Mouse (Mus musculus) E14TG2a.4 (cell line): ENCODE results near the gene Micu2.
"Not testable (repeated sequence)": the region's sequence is repeated elsewhere in the genome, so short reads cannot be mapped to it uniquely, and the experiment has no call there.

Source experiments
- H3K27me3 ChIP-seq: 2 replicates; pipeline ENCODE4 v1.6.1; 2014; ENCODE audit warnings: low read length, control low read depth; ENCODE audit not compliant: insufficient read depth
- H3K36me3 ChIP-seq: 2 replicates; pipeline ENCODE4 v1.6.1; 2014; ENCODE audit warnings: low read length, control low read depth; ENCODE audit not compliant: insufficient read depth
- H3K4me1 ChIP-seq: replicated peaks from 2 replicates; pipeline ENCODE4 v1.6.1; 2014; ENCODE audit warnings: low read depth, low read length, control low read depth
- H3K4me3 ChIP-seq: replicated peaks from 2 replicates; pipeline ENCODE4 v1.5.1; 2014; ENCODE audit warnings: mild to moderate bottlenecking, low read length
- H3K9me3 ChIP-seq: 2 replicates; pipeline ENCODE4 v1.6.1; 2014; ENCODE audit warnings: low read length, control low read depth
- CTCF ChIP-seq: conservative IDR thresholded peaks from 2 replicates; pipeline ENCODE4 v1.5.1; 2014; ENCODE audit warnings: low read length
- NANOG ChIP-seq: IDR thresholded peaks from 2 replicates; pipeline ENCODE4 v1.6.1; 2014; ENCODE audit warnings: borderline replicate concordance, low read length, mixed read lengths
- POU5F1 ChIP-seq: IDR thresholded peaks from 2 replicates; pipeline ENCODE4 v1.6.1; 2014; ENCODE audit warnings: low read length, borderline replicate concordance

Micu2 gene

DNA sequence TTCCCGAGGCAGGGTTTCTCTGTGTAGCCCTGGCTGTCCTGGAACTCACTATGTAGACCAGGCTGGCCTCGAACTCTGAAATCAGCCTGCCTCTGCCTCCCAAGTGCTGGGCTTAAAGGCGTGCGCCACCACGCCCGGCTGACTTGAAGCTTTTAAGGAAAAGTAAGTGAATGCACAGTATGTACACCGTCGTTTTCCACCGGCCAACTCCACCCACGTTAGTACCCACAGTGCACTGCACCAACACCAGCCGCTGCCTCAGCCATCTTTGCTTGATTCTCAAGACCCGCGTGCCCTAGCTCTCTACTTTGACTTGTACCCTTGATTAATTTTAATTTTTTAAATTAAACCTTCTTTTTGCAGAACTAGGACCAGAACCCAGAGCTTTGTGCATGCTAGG, 64.4 kb downstream of the Micu2 start:
- TF ChIP-seq CTCF (no peak), POU5F1 (no peak), NANOG (no peak)
- H3K9me3 ChIP-seq = no peaks in the 10 kb centered on the region
- no peaks in the 10 kb centered on the region for H3K27me3 ChIP-seq
- H3K4me1 ChIP-seq = 0 out of 2 replicates have a peak, but pooled peaks cover 3% of the 10 kb centered on the region
- H3K36me3 ChIP-seq = peaks cover 10% of the 10 kb centered on the region
- H3K4me3 ChIP-seq = no peak overlapping the region

DNA sequence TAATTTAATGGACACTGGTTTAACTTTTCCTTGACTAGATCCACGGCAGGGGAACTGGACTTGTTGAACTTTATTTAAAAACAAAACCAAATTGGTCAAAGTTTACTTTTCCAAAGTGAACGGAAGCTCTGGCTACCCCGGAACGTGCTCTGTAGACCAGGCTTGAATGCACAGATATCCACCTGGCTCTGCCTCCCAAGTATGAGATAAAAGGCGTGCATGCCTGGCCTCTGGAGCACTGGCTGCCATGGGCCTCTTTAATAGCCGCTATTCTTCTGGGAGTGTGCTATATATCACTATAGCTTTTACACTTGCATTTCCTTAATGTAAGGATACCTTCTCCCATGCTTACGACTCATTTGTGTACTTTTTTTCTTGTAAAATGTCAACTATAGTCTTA, 65.5 kb downstream of the Micu2 start:
- H3K27me3 ChIP-seq = no peaks in the 10 kb centered on the region
- H3K36me3 ChIP-seq = peaks cover 10% of the 10 kb centered on the region
- no peak for TF ChIP-seq CTCF
- TF ChIP-seq NANOG = no peak
- TF ChIP-seq POU5F1 = no peak
- H3K9me3 ChIP-seq = no peaks in the 10 kb centered on the region
- H3K4me3 ChIP-seq = no peak overlapping the region
- H3K4me1 ChIP-seq = 0 out of 2 replicates have a peak, but pooled peaks cover 3% of the 10 kb centered on the region

DNA sequence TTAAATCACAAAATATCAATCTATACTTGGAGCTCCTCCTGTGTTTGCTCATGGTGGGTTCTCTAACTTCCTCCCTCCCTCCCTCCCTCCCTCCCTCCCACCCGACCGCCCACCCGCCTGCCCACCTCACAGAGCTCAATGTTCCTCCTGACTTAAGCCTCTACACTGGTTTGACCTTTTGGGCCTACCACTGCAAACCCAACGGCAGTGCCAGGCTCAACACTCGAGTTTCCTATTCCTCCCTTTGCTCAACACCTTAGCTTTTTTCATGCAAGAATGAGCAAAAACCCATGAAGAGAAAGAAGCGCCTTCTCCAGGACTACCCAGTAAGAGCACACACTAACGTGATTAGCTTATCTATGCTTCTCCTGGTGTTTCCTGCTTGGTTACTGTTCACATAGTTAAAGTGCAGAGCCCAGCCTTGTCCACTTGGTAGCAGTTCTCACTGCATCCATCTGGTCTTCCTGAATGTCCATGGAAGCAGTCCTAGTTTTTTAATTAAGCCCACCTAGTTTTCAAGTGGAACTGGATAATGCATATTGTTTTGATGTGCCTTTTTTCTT, 66.1 kb downstream of the Micu2 start:
- Histone ChIP-seq H3K4me3 (no peak overlapping the region), H3K36me3 (peaks cover 10% of the 10 kb centered on the region), H3K9me3 (no peaks in the 10 kb centered on the region), H3K27me3 (no peaks in the 10 kb centered on the region), H3K4me1 (0 out of 2 replicates have a peak, but pooled peaks cover 3% of the 10 kb centered on the region)
- TF ChIP-seq CTCF (no peak), NANOG (no peak), POU5F1 (no peak)

DNA sequence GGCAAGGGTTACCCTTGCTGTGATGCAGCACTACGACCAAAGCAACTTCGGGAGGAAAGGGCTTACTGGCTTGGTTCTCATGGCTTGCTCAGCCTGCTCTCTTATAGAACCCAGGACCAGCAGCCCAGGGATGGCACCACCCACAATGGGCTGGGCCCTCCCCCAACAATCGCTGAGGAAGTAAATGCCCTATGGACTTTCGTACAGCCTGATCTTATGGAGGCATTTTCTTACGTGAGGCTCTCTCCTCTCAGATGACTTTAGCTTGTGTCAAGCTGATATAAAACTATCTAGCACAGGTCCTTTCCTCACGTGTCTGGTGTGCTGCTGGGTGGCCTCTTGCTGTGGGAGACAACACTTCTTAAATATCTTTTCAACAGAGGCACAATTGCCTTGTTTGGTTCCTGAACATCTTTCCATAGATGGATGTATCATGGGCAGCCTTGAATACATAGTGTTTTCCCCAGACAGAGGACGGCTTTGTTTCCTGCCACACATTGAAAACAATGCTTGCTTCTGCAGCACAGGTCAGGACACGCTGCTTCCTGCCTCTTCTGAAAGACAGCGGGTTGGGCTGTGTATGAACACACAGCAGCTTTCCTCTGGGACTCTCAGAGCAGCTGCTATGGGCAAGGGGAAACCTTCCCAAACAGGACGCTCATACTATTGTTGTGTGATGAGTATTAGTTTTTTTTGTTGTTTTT, 77.5 kb downstream of the Micu2 start:
- Histone ChIP-seq H3K36me3 (peaks cover 25% of the 10 kb centered on the region), H3K9me3 (peaks cover 9% of the 10 kb centered on the region), H3K4me1 (peaks cover 17% of the 10 kb centered on the region), H3K4me3 (peak overlapping the region; percentile 37), H3K27me3 (no peaks in the 10 kb centered on the region)
- TF ChIP-seq POU5F1 (no peak), CTCF (no peak), NANOG (no peak)

DNA sequence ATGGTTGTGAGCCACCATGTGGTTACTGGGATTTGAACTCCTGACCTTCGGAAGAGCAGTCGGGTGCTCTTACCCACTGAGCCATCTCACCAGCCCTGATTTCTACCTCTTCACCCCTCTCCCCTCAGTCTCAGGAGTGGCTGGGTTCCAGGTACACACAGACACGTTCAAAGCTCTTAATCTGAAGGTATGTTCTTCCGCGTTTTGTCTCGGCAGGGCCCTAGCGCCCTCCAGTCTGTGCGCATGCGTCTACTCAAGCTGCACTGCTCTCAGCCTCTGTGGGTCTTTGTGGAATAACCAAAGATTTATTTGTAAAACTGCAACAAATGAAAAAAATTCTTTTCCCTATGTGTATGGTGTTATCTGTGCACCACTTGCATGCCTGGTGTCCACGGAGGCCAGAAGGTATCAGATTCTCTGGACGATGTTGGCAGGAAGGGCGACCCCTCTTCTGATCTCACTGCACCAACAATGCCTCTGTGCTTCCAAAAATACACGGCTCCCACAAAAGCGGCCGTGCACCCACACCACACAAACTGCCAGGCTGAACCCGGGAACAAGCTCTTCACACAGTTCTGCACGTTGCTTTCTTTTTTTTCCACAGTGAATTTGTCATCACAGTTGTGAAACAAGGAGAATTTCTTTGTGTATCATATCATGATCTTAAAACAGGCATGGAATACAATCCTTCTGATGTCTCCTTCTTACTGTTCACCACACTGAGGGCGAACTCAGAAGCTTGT, 78.3 kb downstream of the Micu2 start:
- Histone ChIP-seq H3K4me3 (peak overlapping the region; percentile 37), H3K9me3 (peaks cover 9% of the 10 kb centered on the region), H3K4me1 (peaks cover 21% of the 10 kb centered on the region), H3K27me3 (no peaks in the 10 kb centered on the region), H3K36me3 (peaks cover 19% of the 10 kb centered on the region)
- TF ChIP-seq CTCF (no peak), NANOG (no peak), POU5F1 (no peak)

DNA sequence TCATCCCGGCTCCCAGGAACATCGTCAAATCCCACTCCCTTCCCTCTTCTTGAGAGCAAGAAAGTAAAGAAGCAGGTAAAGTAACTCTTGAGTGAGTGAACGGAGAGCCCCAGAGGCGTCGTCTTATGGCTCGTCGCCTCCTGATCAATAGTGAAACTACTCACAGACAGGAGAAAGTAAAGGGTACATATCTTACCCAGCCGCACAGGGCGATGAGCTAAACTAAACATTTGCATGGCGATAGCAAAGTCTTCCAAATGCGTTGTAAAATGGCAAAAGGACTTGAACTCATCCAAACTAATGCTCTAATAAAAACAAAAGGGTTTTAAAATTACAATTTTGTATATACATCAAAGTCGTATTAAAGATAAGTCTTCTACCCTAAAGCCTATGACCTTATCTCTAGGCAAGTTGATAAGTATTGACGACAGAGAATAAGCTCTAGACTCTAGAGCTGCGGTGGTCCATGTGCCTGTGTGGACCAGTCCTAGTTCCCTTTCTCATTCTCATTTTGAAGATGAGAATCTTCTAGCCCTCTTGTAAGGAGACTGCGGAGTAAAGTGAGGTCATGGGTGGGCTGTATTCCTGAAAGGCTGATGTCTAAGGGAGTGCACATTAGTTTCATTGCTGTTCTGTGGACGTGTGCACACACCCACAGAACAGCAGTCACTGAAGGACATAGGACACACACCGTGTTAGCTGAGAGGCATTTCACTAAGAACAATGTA, 79.8 kb downstream of the Micu2 start:
- Histone ChIP-seq H3K4me1 (peaks cover 35% of the 10 kb centered on the region), H3K36me3 (peaks cover 15% of the 10 kb centered on the region), H3K27me3 (no peaks in the 10 kb centered on the region), H3K9me3 (peaks cover 9% of the 10 kb centered on the region), H3K4me3 (no peak overlapping the region)
- TF ChIP-seq POU5F1 = no peak
- no peak for TF ChIP-seq NANOG
- TF ChIP-seq CTCF = no peak

DNA sequence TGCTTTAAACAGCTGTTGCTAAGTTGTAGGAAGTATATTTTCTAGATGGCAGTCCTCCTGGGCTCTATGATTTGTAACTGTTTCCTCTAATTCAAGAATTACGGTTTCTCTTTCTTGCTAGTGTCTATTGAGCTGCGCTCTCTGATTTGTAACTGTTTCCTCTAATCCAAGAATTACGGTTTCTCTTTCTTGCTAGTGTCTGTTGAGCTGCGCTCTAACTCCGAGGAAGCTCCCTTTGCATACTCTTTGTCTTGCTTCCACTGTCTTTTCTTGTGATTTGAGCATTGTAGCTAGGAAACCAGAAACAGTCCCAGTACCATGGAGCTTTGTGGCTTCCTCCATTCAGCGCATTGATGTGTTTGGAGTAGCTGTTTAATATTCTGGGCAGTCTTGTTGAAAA, 83.7 kb downstream of the Micu2 start:
- Histone ChIP-seq H3K27me3 (no peaks in the 10 kb centered on the region), H3K4me1 (peaks cover 42% of the 10 kb centered on the region), H3K4me3 (no peak overlapping the region), H3K36me3 (peaks cover 8% of the 10 kb centered on the region), H3K9me3 (no peaks in the 10 kb centered on the region)
- TF ChIP-seq NANOG = no peak
- TF ChIP-seq CTCF = no peak
- no peak for TF ChIP-seq POU5F1

DNA sequence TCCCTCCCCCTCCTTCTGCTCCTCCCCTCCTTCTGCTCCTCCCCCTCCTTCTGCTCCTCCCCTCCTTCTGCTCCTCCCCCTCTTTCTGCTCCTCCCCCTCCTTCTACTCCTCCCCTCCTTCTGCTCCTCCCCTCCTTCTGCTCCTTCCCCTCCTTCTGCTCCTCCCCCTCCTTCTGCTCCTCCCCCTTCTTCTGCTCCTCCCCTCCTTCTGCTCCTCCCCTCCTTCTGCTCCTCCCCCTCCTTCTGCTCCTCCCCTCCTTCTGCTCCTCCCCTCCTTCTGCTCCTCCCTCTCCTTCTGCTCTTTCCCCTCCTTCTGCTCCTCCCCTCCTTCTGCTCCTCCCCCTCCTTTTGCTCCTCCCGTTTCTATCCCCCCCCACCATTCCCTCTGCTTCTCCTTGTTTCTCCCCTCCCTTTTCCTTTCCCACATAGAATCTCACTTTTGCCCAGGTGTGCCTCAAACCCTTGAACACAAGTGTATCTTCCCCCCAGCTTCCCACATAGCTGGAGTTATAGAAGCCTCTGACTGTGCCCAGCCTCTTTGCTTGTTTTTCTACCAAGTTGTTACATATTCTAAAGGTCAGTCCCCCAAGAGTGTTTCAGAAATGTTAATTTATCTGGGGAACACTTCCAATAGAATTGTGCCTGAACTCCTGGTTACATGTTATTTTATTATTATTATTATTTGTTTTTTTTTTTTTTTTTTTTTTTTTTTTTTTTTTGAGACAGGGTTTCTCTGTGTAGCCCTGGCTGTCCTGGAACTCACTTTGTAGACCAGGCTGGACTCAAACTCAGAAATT, 86.7 kb downstream of the Micu2 start:
- H3K36me3 ChIP-seq = not testable (repeated sequence)

DNA sequence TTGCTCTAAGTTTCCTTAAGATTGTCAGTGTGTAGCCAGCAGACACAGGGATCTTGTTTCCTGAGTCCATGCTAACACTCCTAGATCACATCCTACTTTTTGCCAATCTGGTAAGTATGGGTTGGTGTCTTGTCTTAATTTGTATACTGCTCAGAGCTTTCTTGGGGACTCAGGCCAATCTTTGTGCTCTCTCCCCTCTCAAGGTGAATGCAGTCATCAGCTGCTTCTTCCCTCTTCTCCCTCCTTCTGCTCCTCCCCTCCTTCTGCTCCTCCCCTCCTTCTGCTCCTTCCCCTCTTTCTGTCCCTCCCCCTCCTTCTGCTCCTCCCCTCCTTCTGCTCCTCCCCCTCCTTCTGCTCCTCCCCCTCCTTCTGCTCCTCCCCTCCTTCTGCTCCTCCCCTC, 87.3 kb downstream of the Micu2 start:
- H3K36me3 ChIP-seq, H3K4me3 ChIP-seq, H3K27me3 ChIP-seq, H3K9me3 ChIP-seq: not testable (repeated sequence)
- H3K4me1 ChIP-seq = peaks cover 78% of the 10 kb centered on the region

More for the DNA sequence above, 86.7 kb downstream of the Micu2 start:
- not testable (repeated sequence) for H3K27me3 ChIP-seq, H3K9me3 ChIP-seq, H3K4me3 ChIP-seq
- H3K4me1 ChIP-seq = peaks cover 71% of the 10 kb centered on the region
